ENCODE assay signal across 8 mouse cellular contexts in genomic region chr5:89882091-89882734, GRCm38 (mm10). TPM values are rescaled to one million over a fixed set of nuclear protein-coding genes. Genes with fewer than 3 reads are reported as not detected.
DNase-seq lines count a peak whose midpoint lies in the region; ATAC-seq lines count a peak whose summit lies in the region.

No protein-coding gene starts in this region.

- DNase-seq in adrenal gland, postnatal 14 days = peak; percentile 77
- peak; percentile 79 for DNase-seq in embryo, embryonic 9.5 days (ENCODE audit: extremely low spot score)
- peak; percentile 55 to 69 for DNase-seq in left cerebral cortex, postnatal 25 days (ENCODE audit: low spot score in 2 of 2)
- DNase-seq in skeletal muscle tissue, adult 2 months (ENCODE audit: low read depth, low spot score) = peak; percentile 28

- WGBS in intestine, embryonic 15.5 days = under 1% methylated on average over 34 of the region's 35 CpGs

- peak overlapping the region; percentile 70 for H3K9ac ChIP-seq in intestine, embryonic 15.5 days

- no peak overlapping the region for H3K27ac ChIP-seq in intestine, embryonic 15.5 days

- peaks cover 8% of the 10 kb centered on the region for H3K4me1 ChIP-seq in intestine, embryonic 15.5 days (replicated peaks)

- H3K9me3 ChIP-seq in intestine, embryonic 15.5 days = no peaks in the 10 kb centered on the region

- ATAC-seq in granulocyte monocyte progenitor cell, adult 5-6 weeks (replicated peaks; ENCODE audit: poor library complexity, severe bottlenecking) = peak; percentile 74
- ATAC-seq in intestine, embryonic 15.5 days = peak; percentile 79
- ATAC-seq in megakaryocyte-erythroid progenitor cell, adult 5-6 weeks (replicated peaks; ENCODE audit: low FRiP score, low TSS enrichment, poor library complexity, severe bottlenecking) = peak; percentile 85
- ATAC-seq in monocyte, adult 5-6 weeks (replicated peaks; ENCODE audit: insufficient number of reproducible peaks, low FRiP score, low TSS enrichment, poor library complexity, severe bottlenecking) = no peak; the same call in 1 of the 2 replicates

- H3K27me3 ChIP-seq in intestine, embryonic 15.5 days (replicated peaks) = no peaks in the 10 kb centered on the region

- H3K4me2 ChIP-seq in intestine, embryonic 15.5 days (replicated peaks) = peak overlapping the region; percentile 100

- no peaks in the 10 kb centered on the region for H3K36me3 ChIP-seq in intestine, embryonic 15.5 days

- H3K4me3 ChIP-seq in intestine, embryonic 15.5 days (replicated peaks) = peak overlapping the region; percentile 71

- intact Hi-C loops in left cerebral cortex, postnatal 25 days (cut with DNase I) = loop anchor here (2.0 kb wide), 1 partner anchor 37 kb away; no protein-coding TSS in a partner anchor

RNA-seq across cellular contexts. Expression of gene Adamts3, which starts 0.9 kb away (rescaled TPM):
- 3.8 and 4.0 TPM in 2 replicates for total RNA-seq in adrenal gland, postnatal 14 days (2021)
- total RNA-seq in granulocyte monocyte progenitor cell, adult 5-6 weeks (2014; fragmentation: Nextera tagmentation) = 5.5 and 6.4 TPM in 2 replicates
- total RNA-seq in granulocyte monocyte progenitor cell, adult 5-6 weeks (2017) = 4.0 and 6.0 TPM in 2 replicates
- 2.0 TPM in 2 replicates for polyA plus RNA-seq in intestine, embryonic 15.5 days (2015; fragmentation: Nextera tagmentation; extraction: Ambion mirVana)
- 10 to 100 TPM; 22.2 to 35.9 TPM for total RNA-seq in left cerebral cortex, postnatal 25 days (2021)
- 20.8 and 27.4 TPM in 2 replicates for total RNA-seq in megakaryocyte-erythroid progenitor cell, adult 5-6 weeks (2014; fragmentation: Nextera tagmentation)
- 16.0 and 24.2 TPM in 2 replicates for total RNA-seq in megakaryocyte-erythroid progenitor cell, adult 5-6 weeks (2017)
- 4.4 TPM in 1 of 3 replicates, not detected in the others for total RNA-seq in monocyte, adult 5-6 weeks (2017)

Comparison
In these comparisons a context has a peak if more than half of its experiments do, and no peak if none do; other contexts are left out.
1. DNase-seq: peak in every context shown above with its lines; median percentile 79 in embryo, embryonic 9.5 days; 77 in adrenal gland, postnatal 14 days; 62 in left cerebral cortex, postnatal 25 days; 28 in skeletal muscle tissue, adult 2 months.